Mouse (Mus musculus): Measurements from ENCODE around the gene Vti1a.

- peak; percentile 83 for TF ChIP-seq CTCF (IDR thresholded peaks at IDR 0.05; ENCODE audit: borderline replicate concordance, extremely low read depth, insufficient read depth, insufficient read length)
- TF ChIP-seq POLR2A (IDR thresholded peaks at IDR 0.05; ENCODE audit: borderline replicate concordance, extremely low read depth, insufficient read depth, insufficient read length, poor library complexity, severe bottlenecking): no peak
Observed at GRCm38 (mm10) chr19:55414050-55414449, 98.0 kb downstream of the Vti1a start.
